Mouse (Mus musculus) midbrain, embryonic 10.5 days (tissue): Measurements from ENCODE around the gene Arhgef10l. TPM values are rescaled to one million over a fixed set of nuclear protein-coding genes. Genes with fewer than 3 reads are reported as not detected.
A peak's percentile ranks its signal among the peaks of the same experiment; 100 is the strongest.

ENCODE experiments used
- DNase-seq: peaks from one replicate; pipeline ENCODE4 v3.0.0-alpha.2; 2017; ENCODE audit warnings: low spot score
- H3K27ac ChIP-seq: fragments of 300-500 bp; sonication (generic); replicated peaks from 2 replicates; pipeline ENCODE4 v1.5.1; 2016; ENCODE audit warnings: mild to moderate bottlenecking
- H3K27me3 ChIP-seq: fragments of 300-500 bp; sonication (generic); 2 replicates; pipeline ENCODE4 v1.6.1; 2016; ENCODE audit warnings: low read depth, mild to moderate bottlenecking; ENCODE audit not compliant: poor library complexity, severe bottlenecking
- H3K36me3 ChIP-seq: fragments of 300-500 bp; sonication (generic); 2 replicates; pipeline ENCODE4 v1.6.1; 2016; ENCODE audit warnings: mild to moderate bottlenecking, moderate library complexity
- H3K4me1 ChIP-seq: fragments of 300-500 bp; sonication (generic); 2 replicates; pipeline ENCODE4 v1.6.1; 2016
- H3K4me3 ChIP-seq: fragments of 300-500 bp; sonication (generic); 2 replicates; pipeline ENCODE4 v1.5.1; 2016; ENCODE audit warnings: mild to moderate bottlenecking, moderate library complexity
- H3K9me3 ChIP-seq: fragments of 300-500 bp; sonication (generic); replicated peaks from 2 replicates; pipeline ENCODE4 v1.6.1; 2016; ENCODE audit warnings: mild to moderate bottlenecking
- WGBS: fragments of 180-500 bp; shearing (Covaris S2); methylation state at CpG from one replicate; pipeline ENCODE4 v1.1.7; 2016; 5-methylcytosine and 5-hydroxymethylcytosine counted together
- polyA plus RNA-seq: library from polyadenylated mRNA; unstranded; fragments of >200 nt; fragmentation: Nextera tagmentation; extraction: Ambion mirVana; gene quantifications from 2 replicates; pipeline ENCODE4 v1.2.1, GENCODE M21; 2016

Arhgef10l gene
- polyA plus RNA-seq, result 25.1 and 32.4 TPM in 2 replicates

DNA sequence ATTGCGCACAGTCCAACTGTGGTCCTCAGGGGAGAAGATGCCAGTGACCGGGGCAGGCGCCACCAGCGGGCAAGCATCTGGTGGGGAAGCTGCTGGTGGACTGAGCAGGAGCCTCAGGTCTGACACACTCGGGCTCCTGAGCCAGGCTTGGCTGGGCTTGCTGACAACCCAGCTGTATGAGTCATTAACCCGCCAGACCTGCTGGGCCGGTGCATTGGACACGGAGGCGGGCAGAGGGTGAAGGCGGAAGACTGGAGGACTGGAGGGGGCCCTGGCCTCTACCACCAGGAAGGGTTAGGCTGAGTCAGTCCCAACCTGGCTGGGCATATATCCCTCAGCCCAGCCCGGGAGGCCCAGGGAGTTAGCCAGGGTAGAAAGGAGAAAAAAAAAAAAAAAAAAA lies at the start of gene Arhgef10l:
Gene Arhgef10l, minus strand, starts transcription at position 253 of the 400 bp plus-strand sequence.
- DNase-seq, result no peak
- 86% methylated on average over 11 of the region's 11 CpGs for WGBS
- peaks cover 3% of the 10 kb centered on the region; the same call in 1 of the 2 replicates for H3K27me3 ChIP-seq
- no peaks in the 10 kb centered on the region for H3K36me3 ChIP-seq
- H3K4me3 ChIP-seq, result no peak within 1 kb of the TSS
- peaks cover 42% of the 10 kb centered on the region for H3K4me1 ChIP-seq
- H3K27ac ChIP-seq, result peak within 1 kb of the TSS; percentile 4; the same call in 1 of the 2 replicates
- no peaks in the 10 kb centered on the region for H3K9me3 ChIP-seq

DNA sequence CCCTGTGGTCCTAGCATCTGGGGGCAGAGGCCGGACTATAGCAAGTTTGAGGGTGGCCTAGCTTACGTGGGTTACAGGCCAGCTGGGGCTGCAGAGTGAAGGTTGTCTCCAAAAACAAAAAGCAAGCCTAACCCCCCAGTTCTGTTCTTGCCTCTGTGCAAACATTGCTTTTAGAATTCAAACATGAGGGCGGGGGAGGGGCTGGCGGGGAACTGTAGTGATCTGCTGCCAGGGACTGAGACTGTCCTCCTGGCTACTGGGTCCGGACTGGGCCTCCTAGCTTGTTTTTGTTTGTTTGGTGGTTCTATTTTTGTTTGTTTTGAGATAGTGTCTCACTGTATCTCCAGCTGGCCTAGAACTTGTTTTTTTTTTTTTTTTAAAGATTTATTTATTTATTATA lies 48.8 kb upstream of the Arhgef10l start:
- DNase-seq, result no peak
- Histone ChIP-seq H3K9me3 (no peaks in the 10 kb centered on the region), H3K27ac (no peak overlapping the region), H3K4me3 (no peak overlapping the region), H3K36me3 (peaks cover 98% of the 10 kb centered on the region), H3K4me1 (peaks cover 35% of the 10 kb centered on the region), H3K27me3 (no peaks in the 10 kb centered on the region)
- WGBS, result 89% methylated on average over 5 of the region's 5 CpGs

GRCm38 (mm10) chr4:140713480-140714365 lies 47.9 kb upstream of the Arhgef10l start:
- H3K27ac ChIP-seq, result peak overlapping the region; percentile 60
- WGBS, result 62% methylated on average over 29 of the region's 29 CpGs
- no peaks in the 10 kb centered on the region for H3K27me3 ChIP-seq
- DNase-seq, result peak; percentile 86
- peaks cover 43% of the 10 kb centered on the region for H3K4me1 ChIP-seq
- H3K36me3 ChIP-seq, result peaks cover 98% of the 10 kb centered on the region
- H3K4me3 ChIP-seq, result no peak overlapping the region
- no peaks in the 10 kb centered on the region for H3K9me3 ChIP-seq

DNA sequence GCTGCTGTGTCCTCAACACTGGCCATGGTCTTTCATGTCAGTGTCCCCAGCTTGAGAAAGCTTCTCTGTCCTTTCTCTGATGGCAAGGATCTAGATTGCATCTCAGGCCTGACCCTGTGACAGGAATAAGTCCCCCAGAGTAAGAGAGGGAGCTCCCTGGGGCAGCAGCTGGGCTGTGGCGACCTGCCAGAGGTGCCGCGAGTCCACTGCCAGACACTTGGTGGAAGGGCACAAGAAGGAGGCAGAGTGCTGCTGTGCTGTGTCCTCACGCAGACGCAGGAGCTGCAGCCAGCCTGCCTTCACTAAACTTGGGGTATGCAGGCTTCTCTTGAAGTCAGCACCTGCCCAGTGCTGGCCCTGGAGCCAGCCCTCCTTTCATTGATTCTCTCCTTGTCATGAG lies 45.5 kb upstream of the Arhgef10l start:
- Histone ChIP-seq H3K27me3 (no peaks in the 10 kb centered on the region), H3K4me1 (peaks cover 50% of the 10 kb centered on the region), H3K36me3 (peaks cover 99% of the 10 kb centered on the region), H3K4me3 (no peak overlapping the region), H3K27ac (no peak overlapping the region), H3K9me3 (no peaks in the 10 kb centered on the region)
- 89% methylated on average over 5 of the region's 5 CpGs for WGBS
- DNase-seq, result no peak

DNA sequence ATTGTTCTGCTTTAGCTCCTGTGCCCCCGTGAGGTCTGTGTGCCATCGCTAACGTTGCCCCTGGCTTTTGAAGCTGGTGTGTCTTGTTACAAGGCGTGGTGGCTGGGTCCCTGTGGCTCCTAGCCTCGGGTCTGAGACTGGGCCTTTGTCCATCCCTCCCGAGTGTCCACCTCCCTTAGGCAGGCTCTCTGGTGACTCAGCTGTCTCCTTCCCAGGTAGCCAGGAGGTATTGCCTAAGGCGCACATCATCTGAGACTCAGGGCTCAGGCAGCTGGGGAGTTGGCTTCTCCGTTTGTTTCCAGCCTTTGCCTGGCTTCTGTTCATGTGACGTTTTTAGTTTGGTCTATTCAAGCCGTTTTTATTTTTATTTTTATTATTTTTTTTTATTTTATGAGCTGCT lies 45.0 kb upstream of the Arhgef10l start:
- Histone ChIP-seq H3K4me1 (peaks cover 55% of the 10 kb centered on the region), H3K9me3 (no peaks in the 10 kb centered on the region), H3K36me3 (peaks cover 99% of the 10 kb centered on the region), H3K4me3 (no peak overlapping the region), H3K27me3 (no peaks in the 10 kb centered on the region), H3K27ac (no peak overlapping the region)
- DNase-seq, result no peak
- WGBS, result 87% methylated on average over 10 of the region's 10 CpGs

- 95% methylated on average over 10 of the region's 10 CpGs for WGBS
- DNase-seq, result no peak
- no peaks in the 10 kb centered on the region for H3K9me3 ChIP-seq
- H3K4me1 ChIP-seq, result peaks cover 66% of the 10 kb centered on the region
- H3K27ac ChIP-seq, result no peak overlapping the region; the same call in 1 of the 2 replicates
- no peaks in the 10 kb centered on the region for H3K27me3 ChIP-seq
- H3K4me3 ChIP-seq, result no peak overlapping the region
- peaks cover 100% of the 10 kb centered on the region for H3K36me3 ChIP-seq
Measured at GRCm38 (mm10) chr4:140709617-140710016, 43.8 kb upstream of the Arhgef10l start.

- no peak for DNase-seq
- Histone ChIP-seq H3K36me3 (peaks cover 100% of the 10 kb centered on the region), H3K4me3 (peak overlapping the region; percentile 3; the same call in 1 of the 2 replicates), H3K27me3 (no peaks in the 10 kb centered on the region), H3K9me3 (no peaks in the 10 kb centered on the region), H3K27ac (peak overlapping the region; percentile 5; the same call in 1 of the 2 replicates), H3K4me1 (peaks cover 66% of the 10 kb centered on the region)
- WGBS, result 93% methylated on average over 7 of the region's 7 CpGs
Measured at GRCm38 (mm10) chr4:140709111-140709510, 43.3 kb upstream of the Arhgef10l start.

- no peak overlapping the region for H3K4me3 ChIP-seq
- 0 out of 2 replicates have a peak overlapping the region, but pooled peaks have one; percentile 5 for H3K27ac ChIP-seq
- H3K9me3 ChIP-seq, result no peaks in the 10 kb centered on the region
- H3K27me3 ChIP-seq, result no peaks in the 10 kb centered on the region
- WGBS, result 92% methylated on average over 18 of the region's 18 CpGs
- DNase-seq, result no peak
- peaks cover 97% of the 10 kb centered on the region for H3K36me3 ChIP-seq
- peaks cover 66% of the 10 kb centered on the region for H3K4me1 ChIP-seq
Measured at GRCm38 (mm10) chr4:140708297-140708927, 42.6 kb upstream of the Arhgef10l start.

- 87% methylated on average over 4 of the region's 4 CpGs for WGBS
- Histone ChIP-seq H3K27me3 (no peaks in the 10 kb centered on the region), H3K4me3 (no peak overlapping the region), H3K27ac (no peak overlapping the region), H3K4me1 (peaks cover 65% of the 10 kb centered on the region), H3K9me3 (no peaks in the 10 kb centered on the region), H3K36me3 (peaks cover 89% of the 10 kb centered on the region)
- no peak for DNase-seq
Measured at GRCm38 (mm10) chr4:140707615-140708014, 41.8 kb upstream of the Arhgef10l start.

- peak overlapping the region; percentile 96 for H3K4me3 ChIP-seq
- 53% methylated on average over 4 of the region's 4 CpGs for WGBS
- peaks cover 67% of the 10 kb centered on the region for H3K4me1 ChIP-seq
- H3K36me3 ChIP-seq, result peaks cover 54% of the 10 kb centered on the region
- no peaks in the 10 kb centered on the region for H3K9me3 ChIP-seq
- H3K27me3 ChIP-seq, result peaks cover 19% of the 10 kb centered on the region
- no peak for DNase-seq
- peak overlapping the region; percentile 100 for H3K27ac ChIP-seq
Measured at GRCm38 (mm10) chr4:140704166-140704565, 38.4 kb upstream of the Arhgef10l start.

GRCm38 (mm10) chr4:140703636-140704035 lies 37.8 kb upstream of the Arhgef10l start:
- peak; percentile 59 for DNase-seq
- Histone ChIP-seq H3K36me3 (peaks cover 49% of the 10 kb centered on the region), H3K27me3 (peaks cover 24% of the 10 kb centered on the region), H3K4me1 (peaks cover 62% of the 10 kb centered on the region), H3K27ac (peak overlapping the region; percentile 100), H3K9me3 (no peaks in the 10 kb centered on the region), H3K4me3 (peak overlapping the region; percentile 96)
- 5% methylated on average over 8 of the region's 8 CpGs for WGBS

- Histone ChIP-seq H3K27ac (peak overlapping the region; percentile 100), H3K36me3 (peaks cover 40% of the 10 kb centered on the region), H3K4me3 (peak overlapping the region; percentile 96), H3K27me3 (peaks cover 32% of the 10 kb centered on the region), H3K4me1 (peaks cover 58% of the 10 kb centered on the region), H3K9me3 (no peaks in the 10 kb centered on the region)
- WGBS, result 3% methylated on average over 58 of the region's 68 CpGs
- DNase-seq, result peak; percentile 84
Measured at GRCm38 (mm10) chr4:140702611-140703327, 37.0 kb upstream of the Arhgef10l start.
